ENCODE assay signal across 22 mouse cellular contexts in genomic region chr11:105667879-105668278, GRCm38 (mm10).
A peak's percentile ranks its signal among the peaks of the same experiment; 100 is the strongest.
DNase-seq lines count a peak whose midpoint lies in the region; ATAC-seq and TF ChIP-seq lines count a peak whose summit lies in the region.
"Had no signal": no experiment of that assay in that cellular context is flagged by ENCODE, and none has a peak within 500 bp of the region (broad histone marks: within the 10 kb centered on the region; RNA-seq: fewer than 3 reads in every experiment).

No protein-coding gene starts in this region.

- no peaks in the 10 kb centered on the region for H3K4me1 ChIP-seq in kidney, postnatal 0 days (replicated peaks; ENCODE audit: insufficient read depth, low read length)

- H3K27ac ChIP-seq in kidney, postnatal 0 days = no peak overlapping the region

- H3K4me3 ChIP-seq in kidney, postnatal 0 days (replicated peaks; ENCODE audit: low read depth, low read length) = no peak overlapping the region
- no peak overlapping the region for H3K4me3 ChIP-seq in myocyte

- H3ac ChIP-seq in myocyte (ENCODE audit: control insufficient read depth, insufficient read length) = no peak overlapping the region

- no peaks in the 10 kb centered on the region for H3K9me3 ChIP-seq in kidney, postnatal 0 days (replicated peaks; ENCODE audit: low read length)
- H3K9me3 ChIP-seq: G1E had no signal

- TF ChIP-seq CTCF in kidney, postnatal 0 days (IDR thresholded peaks at IDR 0.05; ENCODE audit: low read depth) = no peak

- no peak overlapping the region for H3K4me2 ChIP-seq in kidney, postnatal 0 days (ENCODE audit: low read length)
- H3K4me2 ChIP-seq in myocyte (ENCODE audit: low read depth) = peak overlapping the region; percentile 18

- H3K27me3 ChIP-seq in kidney, postnatal 0 days (ENCODE audit: insufficient read depth, low read length) = no peaks in the 10 kb centered on the region
- H3K27me3 ChIP-seq in myocyte (ENCODE audit: control insufficient read depth, insufficient read depth, insufficient read length) = no peaks in the 10 kb centered on the region
- H3K27me3 ChIP-seq: CH12.LX, Patski had no signal

- DNase-seq in kidney, postnatal 0 days (ENCODE audit: low spot score) = peak; percentile 39
- DNase-seq in kidney, postnatal 14 days = no peak
- peak; percentile 6 for DNase-seq in forelimb bud, embryonic 11.5 days (ENCODE audit: low read depth, low spot score)
- DNase-seq in mesoderm, embryonic 11.5 days (ENCODE audit: low read depth, low spot score) = peak; percentile 3
- DNase-seq in ovary, postnatal 10 days (ENCODE audit: low spot score) = no peak
- no peak for DNase-seq in embryo, embryonic 11 days
- DNase-seq in urinary bladder, postnatal 14 days (ENCODE audit: low spot score) = no peak
- DNase-seq: adrenal gland, adult 2 months; adrenal gland, adult 8-10 months; adrenal gland, postnatal 10 days; adrenal gland, postnatal 14 days; adrenal gland, postnatal 25 days; adrenal gland, postnatal 36 days; B cell, adult 2 months; cerebellum, adult 11 months; cerebellum, adult 11-12 months had no signal

- 67% methylated on average over 1 of the region's 1 CpGs for WGBS in kidney, postnatal 0 days

- TF ChIP-seq POLR2A in myocyte (IDR thresholded peaks at IDR 0.05; ENCODE audit: insufficient read length, low read depth) = no peak

- no peak for ATAC-seq in kidney, postnatal 0 days (replicated peaks; ENCODE audit: low FRiP score, low read depth)
- ATAC-seq: activated CD4-positive, CD25-positive, alpha-beta regulatory T cell, adult 4 months; CD4-positive, CD25-positive, alpha-beta regulatory T cell, adult 4 months; Patski had no signal

- peaks cover 18% of the 10 kb centered on the region for H3K79me2 ChIP-seq in myocyte (ENCODE audit: control insufficient read depth, insufficient read depth)

- no peaks in the 10 kb centered on the region for H3K36me3 ChIP-seq in kidney, postnatal 0 days (ENCODE audit: insufficient read depth, low read length)
- H3K36me3 ChIP-seq in myocyte (ENCODE audit: control insufficient read depth, insufficient read depth) = no peaks in the 10 kb centered on the region
- H3K36me3 ChIP-seq: G1E had no signal

- no peak overlapping the region for H3K9ac ChIP-seq in kidney, postnatal 0 days (ENCODE audit: low read depth, low read length)

TF ChIP-seq in myocyte, 11 proteins besides CTCF, POLR2A, EP300 and RAD21:
- TF ChIP-seq REST (IDR thresholded peaks at IDR 0.05; ENCODE audit: insufficient read depth, insufficient read length) = no peak
- no peak for TF ChIP-seq MAX (IDR thresholded peaks at IDR 0.05; ENCODE audit: low read depth)
- TF ChIP-seq MYOD1 (IDR thresholded peaks at IDR 0.05; ENCODE audit: control insufficient read depth in 1 of 3, insufficient read length in 2 of 3, low read depth in 2 of 3) = peak; percentile 58 to 69 (median 60)
- no peak for TF ChIP-seq TCF12 (IDR thresholded peaks at IDR 0.05; ENCODE audit: insufficient read depth, poor library complexity, severe bottlenecking)

Comparison
In these comparisons a context has a peak if more than half of its experiments do, and no peak if none do; other contexts are left out.
1. DNase-seq: peak in kidney, postnatal 0 days (single experiment), forelimb bud, embryonic 11.5 days (single experiment) and mesoderm, embryonic 11.5 days (single experiment); none in kidney, postnatal 14 days (single experiment), ovary, postnatal 10 days (single experiment), embryo, embryonic 11 days (single experiment) and urinary bladder, postnatal 14 days (single experiment).